Mouse (Mus musculus): Measurements from ENCODE around the gene Grk2. TPM values are rescaled to one million over a fixed set of nuclear protein-coding genes. Genes with fewer than 3 reads are reported as not detected.

The Grk2 gene
- total RNA-seq (2022), result 100 to 1,000 TPM; 191 to 210 (median 203) TPM

DNA sequence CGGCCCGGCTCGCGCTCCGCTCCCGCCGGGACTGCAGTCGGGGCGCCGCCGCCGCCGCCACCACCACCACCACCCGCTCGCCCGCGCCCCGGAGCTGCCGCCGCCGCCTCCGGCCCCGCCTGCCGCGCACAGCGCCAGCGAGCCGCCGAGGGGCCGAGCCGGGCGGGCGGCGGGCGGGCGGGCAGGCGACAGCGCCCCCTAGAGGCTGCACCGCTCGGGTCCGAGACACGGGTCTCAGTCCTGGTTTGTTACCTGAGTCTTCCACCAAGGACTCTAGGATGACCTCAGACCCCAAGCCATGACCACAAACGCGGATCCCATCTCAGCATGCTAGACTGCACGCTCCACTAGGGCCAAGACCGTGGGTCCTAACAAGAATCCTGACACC is at the start of gene Grk2:
Grk2 (minus strand) TSS at position 33 of the 388 bp plus-strand sequence.
- peak in 1 of 2 experiments; percentile 56 for DNase-seq (ENCODE audit: low spot score in 2 of 2)

- no peak for DNase-seq (ENCODE audit: low spot score in 2 of 2)
Observed at GRCm38 (mm10) chr19:4349455-4349854, 43.4 kb upstream of the Grk2 start.

DNA sequence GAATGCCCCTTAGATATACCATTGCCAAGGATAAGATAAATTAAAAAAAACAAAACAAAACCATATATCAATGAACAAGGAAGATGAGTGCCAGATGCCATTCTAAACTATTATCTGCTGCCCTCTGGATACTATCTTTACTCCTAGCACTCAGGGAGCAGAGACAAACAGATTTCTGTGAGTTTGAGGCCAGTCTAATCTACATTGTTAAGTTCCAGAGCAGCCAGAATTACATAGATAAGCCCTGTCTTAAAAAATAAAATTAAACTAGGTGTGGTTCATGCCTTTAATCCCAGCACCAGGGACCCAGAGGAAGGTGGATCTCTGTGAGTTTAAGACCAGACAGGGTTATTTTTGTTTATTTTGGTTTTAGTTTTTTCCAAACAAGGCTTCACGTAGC is 40.5 kb upstream of the Grk2 start:
- no peak for DNase-seq (ENCODE audit: low spot score in 2 of 2)

DNA sequence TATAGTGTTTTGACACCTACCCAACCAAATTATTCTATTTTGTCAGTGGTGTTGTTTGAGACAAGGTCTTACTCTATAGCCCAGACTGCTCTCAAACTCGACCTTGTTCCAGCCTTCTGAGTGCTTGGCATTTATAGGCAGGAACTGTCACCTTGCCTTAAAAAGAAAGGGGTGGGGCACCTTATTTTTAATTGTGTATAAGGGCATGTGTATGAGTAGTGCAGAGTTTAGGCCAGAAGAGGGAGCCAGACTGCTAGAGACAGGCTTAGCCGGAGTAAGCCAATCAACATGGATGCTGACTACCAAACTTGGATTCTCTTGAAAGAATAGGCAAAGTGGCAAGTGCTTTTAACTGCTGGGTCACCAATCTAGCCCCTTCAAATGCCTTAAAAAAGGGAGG is 32.1 kb upstream of the Grk2 start:
- peak in 1 of 2 experiments; percentile 32 for DNase-seq (ENCODE audit: low spot score in 2 of 2)

DNA sequence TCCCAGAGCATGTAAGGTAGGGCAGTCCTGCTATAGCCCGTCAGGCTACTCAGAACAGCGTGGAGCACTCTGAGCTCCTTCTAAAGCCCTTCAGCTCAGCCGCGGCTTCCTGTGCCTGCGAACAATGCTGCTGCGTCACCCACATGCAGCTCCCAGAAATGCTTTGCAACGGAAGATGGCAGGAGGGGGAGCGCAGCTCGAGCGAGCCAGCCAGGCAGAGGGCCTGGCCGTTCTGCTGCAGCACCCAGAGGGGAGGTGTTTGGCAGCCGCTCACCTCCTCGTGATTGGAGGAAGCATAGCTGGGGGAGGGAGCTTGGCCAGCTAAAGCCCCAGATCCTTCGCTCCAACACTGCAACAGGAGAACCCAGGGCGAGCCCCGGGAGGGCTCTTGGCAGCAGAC is 27.8 kb upstream of the Grk2 start:
- peak; percentile 81 to 94 for DNase-seq (ENCODE audit: low spot score in 2 of 2)

- DNase-seq (ENCODE audit: low spot score in 2 of 2), result no peak
Observed at GRCm38 (mm10) chr19:4333100-4333775, 27.2 kb upstream of the Grk2 start.

- peak in 1 of 2 experiments; percentile 51 for DNase-seq (ENCODE audit: low spot score in 2 of 2)
Observed at GRCm38 (mm10) chr19:4332653-4333052, 26.6 kb upstream of the Grk2 start.

- no peak for DNase-seq (ENCODE audit: low spot score in 2 of 2)
Observed at GRCm38 (mm10) chr19:4331273-4331672, 25.3 kb upstream of the Grk2 start.

DNA sequence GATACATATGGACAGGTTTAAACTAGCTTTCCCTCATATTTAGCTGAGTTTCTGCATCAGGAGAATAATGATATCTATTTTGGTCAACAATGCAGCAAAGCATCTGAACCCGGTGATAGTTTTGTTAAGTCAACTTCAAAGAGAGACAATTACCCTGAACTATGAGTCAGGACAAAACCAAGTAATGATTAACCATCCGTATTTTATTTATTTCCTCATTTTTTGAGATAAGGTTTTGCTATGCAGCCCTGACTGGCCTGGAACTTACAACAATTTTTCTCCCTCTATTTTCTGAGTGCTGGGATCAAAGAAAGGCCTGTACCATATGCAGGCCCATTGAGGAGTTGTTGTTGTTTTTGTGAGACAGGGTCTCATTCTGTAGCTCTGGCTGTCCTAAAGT is 24.6 kb upstream of the Grk2 start:
- no peak for DNase-seq (ENCODE audit: low spot score in 2 of 2)

GRCm38 (mm10) chr19:4328737-4329304 is 22.8 kb upstream of the Grk2 start:
- no peak for DNase-seq (ENCODE audit: low spot score in 2 of 2)

GRCm38 (mm10) chr19:4326881-4327280 is 20.9 kb upstream of the Grk2 start:
- no peak for DNase-seq (ENCODE audit: low spot score in 2 of 2)

GRCm38 (mm10) chr19:4326106-4326505 is 20.1 kb upstream of the Grk2 start:
- DNase-seq (ENCODE audit: low spot score in 2 of 2), result no peak

DNA sequence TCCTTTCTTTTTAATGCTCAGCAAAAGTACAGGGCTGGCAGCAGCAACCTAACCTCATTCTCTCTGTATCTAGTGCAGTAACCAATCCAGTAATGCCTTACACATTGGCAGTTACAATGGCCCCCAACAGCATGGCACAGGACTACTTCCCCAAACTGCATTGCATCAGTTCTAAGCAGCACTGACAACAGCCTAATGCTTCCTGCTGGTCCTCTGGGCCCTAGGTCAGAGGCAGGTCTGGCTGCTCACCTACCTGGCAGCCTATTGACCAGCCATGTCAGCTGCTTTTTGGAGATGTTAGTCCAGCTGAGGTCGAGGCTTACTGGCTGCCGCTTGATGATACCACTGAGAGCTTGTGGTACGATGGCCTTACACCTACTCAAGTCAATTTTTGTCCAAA is 16.1 kb upstream of the Grk2 start:
- DNase-seq (ENCODE audit: low spot score in 2 of 2), result no peak

DNA sequence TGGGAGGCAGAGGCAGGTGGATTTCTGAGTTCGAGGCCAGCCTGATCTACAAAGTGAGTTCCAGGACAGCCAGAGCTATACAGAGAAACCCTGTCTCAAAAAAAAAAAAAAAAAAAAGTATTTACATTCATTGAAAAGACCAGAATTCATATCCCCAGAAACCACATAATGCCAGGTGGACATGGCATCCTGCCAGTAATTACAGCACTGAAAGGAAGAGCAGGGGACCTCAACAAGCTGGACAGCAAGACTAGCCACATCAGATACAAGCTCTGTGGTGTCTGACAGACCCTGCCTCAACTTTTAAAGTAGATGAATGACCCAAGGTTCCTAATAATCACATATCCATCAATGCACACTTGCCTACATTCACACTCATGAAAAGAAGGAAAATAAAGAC is 15.6 kb upstream of the Grk2 start:
- DNase-seq (ENCODE audit: low spot score in 2 of 2), result no peak

DNA sequence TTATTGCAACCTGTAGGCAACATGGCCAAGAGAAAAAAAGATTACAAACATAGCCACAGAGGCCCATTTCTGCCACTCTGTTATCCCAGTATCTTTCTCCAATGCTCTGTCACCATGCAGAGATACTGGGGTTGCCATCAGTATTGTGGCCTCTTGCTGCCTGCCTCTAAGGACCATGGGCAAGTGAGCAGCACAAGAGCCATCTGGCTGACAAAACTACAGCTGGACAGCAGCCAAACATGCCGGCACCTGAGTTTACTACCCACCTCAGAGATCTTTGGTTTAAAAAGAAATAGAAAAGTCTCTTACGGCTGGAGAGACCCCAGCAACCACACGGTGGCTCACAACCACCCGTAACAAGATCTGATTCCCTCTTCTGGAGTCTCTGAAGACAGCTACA is 13.2 kb upstream of the Grk2 start:
- DNase-seq (ENCODE audit: low spot score in 2 of 2), result no peak

DNA sequence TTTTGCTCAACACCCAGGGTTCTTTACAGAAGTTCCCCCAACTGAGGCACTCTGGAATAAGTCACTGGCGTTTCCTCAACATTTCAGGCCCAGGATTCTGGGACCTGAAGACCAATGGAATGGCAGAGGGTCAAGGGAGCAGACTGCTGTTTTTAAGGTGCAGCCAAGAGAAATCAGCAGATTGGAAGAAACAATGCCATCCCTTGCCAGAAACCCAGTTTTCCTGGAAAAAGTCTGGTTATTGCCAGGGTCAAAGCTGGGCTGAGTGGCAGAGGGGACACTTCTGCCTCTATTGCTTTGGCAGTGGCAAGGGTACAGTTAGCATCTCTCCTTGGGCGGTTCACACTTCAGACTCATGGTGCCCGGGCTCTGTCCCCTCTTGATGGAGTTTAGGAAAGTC is 11.2 kb upstream of the Grk2 start:
- DNase-seq (ENCODE audit: low spot score in 2 of 2), result no peak

DNA sequence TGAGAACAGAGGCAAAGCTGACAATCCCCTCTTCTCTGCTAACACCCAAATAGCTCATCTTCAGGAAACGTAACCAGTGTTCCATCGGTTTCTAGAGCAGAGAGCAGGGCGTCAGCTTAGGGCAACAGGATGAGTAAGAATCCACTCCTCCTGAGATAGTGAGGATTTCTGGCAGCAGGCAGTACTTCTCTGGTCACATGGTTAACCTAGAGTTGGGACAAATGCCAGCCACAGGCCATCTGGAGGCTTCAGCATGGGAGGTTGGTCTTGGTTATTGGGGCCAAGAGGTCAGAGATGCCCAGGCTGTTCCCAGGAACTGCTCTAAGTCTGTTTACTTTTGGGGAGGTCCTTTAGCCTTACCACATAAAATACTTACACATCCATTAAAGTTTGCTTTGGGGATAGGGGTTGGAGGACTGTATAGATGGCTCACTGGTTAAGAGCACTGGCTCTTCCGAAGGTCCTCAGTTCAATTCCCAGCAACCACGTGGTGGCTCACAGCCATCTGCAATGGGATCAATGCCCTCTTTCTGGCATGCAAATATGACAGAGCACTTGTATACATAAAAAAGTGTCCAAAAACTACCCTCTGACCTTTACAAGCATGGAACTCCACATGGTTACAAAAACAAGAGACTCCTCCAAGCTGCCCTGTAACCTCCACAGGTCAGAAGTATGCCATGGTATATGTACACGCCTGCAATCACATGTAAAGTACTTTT is 9.4 kb upstream of the Grk2 start:
- no peak for DNase-seq (ENCODE audit: low spot score in 2 of 2)

DNA sequence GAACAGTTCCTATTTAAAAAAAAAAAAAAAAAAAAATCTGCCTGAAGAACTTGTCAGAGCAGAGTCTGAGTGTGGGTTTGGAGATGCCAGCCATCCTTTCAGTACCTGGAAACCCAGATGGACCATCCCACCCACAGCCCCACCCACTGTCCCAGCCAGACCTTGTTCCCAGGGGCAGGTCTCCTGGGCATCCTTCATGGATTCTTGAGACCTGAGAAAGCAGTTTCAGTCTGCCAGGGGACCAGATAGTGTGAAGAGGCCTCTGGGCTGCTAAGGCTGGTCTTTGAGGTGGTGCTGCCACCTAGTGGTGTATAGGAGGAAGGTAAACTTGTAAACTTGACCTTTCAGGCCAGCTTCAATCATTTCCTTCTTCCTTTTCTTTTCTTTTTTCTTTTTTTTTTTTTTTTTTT is 3.8 kb upstream of the Grk2 start:
- no peak for DNase-seq (ENCODE audit: low spot score in 2 of 2)

- no peak for DNase-seq (ENCODE audit: low spot score in 2 of 2)
Observed at GRCm38 (mm10) chr19:4309302-4309701, 3.3 kb upstream of the Grk2 start.

GRCm38 (mm10) chr19:4305491-4306189 is 382 bp downstream of the Grk2 start:
- no peak for DNase-seq (ENCODE audit: low spot score in 2 of 2)

DNA sequence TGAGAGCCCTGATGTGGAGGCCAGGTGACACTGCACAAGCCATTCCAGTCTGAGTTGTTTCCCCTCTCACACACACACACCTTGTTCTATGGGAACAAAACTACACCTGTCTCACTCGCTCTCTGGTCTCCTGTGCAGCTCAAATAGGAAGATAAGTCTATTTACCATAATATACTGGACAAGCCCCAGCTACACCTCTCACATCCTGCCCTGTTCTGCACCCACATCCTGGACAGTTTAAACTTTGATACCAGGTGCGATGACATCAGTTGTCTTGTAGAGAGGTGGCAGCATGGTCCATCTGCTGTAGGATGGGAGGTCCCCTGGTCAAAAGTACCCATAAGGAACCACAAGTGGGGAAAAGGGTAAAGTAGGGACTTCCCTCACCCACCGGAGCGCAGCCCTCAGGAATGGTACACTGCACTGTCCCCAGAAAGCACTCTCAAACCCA is 1.1 kb downstream of the Grk2 start:
- no peak for DNase-seq (ENCODE audit: low spot score in 2 of 2)

DNA sequence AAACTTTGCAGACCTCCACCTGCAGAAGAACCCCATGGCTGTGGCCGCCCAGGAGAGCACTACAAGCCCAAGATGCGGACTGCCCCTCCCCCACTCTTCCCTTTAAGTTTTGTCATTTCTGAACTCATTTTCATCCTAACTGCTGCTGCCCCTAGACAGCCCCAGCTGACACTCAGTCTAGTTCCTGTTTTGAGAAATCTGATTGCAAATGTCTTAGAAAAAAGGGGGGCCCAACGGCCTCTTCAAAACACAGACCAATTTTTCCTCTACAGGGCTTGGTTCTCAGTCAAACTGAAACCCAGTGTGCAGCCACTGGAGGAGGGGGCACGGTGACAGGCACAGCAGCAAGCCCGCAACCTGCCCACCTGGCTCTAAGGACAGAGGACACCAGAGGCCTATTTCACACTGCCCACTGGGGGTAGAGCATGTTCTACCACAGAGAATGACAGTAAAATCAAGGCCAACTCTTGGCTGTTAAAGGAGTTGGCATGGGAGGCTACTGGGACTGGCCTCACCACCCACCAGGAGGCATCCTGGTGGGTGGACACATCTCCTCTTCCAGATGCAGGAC is 1.7 kb downstream of the Grk2 start:
- no peak for DNase-seq (ENCODE audit: low spot score in 2 of 2)
